Mouse (Mus musculus) heart, embryonic 14.5 days (tissue): ENCODE measurements around the gene Gm14435. TPM values are rescaled to one million over a fixed set of nuclear protein-coding genes. Genes with fewer than 3 reads are reported as not detected.
"Not testable (repeated sequence)": the region's sequence is repeated elsewhere in the genome, so short reads cannot be mapped to it uniquely, and the experiment has no call there.

Experiments used
- ATAC-seq: fragments of 200-750 bp; cut with Nextera tagmentation; 2 replicates; pipeline ENCODE4 v1.8.0; 2017; ENCODE audit warnings: low read depth, moderate TSS enrichment; ENCODE audit not compliant: insufficient number of reproducible peaks, insufficient read depth, low FRiP score
- H3K27ac ChIP-seq, 2 experiments: fragments of 200-500 bp in 1 of 2; fragments of 300-500 bp in 1 of 2; sonication (generic) in 1 of 2; replicated peaks in 1 of 2; 2 replicates each; pipeline ENCODE4 v1.5.1; 2012 to 2014; ENCODE audit warnings: low read depth in 2 of 2, low read length in 2 of 2, control low read depth in 1 of 2, mild to moderate bottlenecking in 1 of 2, mixed read lengths in 1 of 2; ENCODE audit not compliant: control insufficient read depth in 1 of 2, insufficient read depth in 1 of 2
- H3K27me3 ChIP-seq: fragments of 300-500 bp; sonication (generic); 2 replicates; pipeline ENCODE4 v1.6.1; 2014; ENCODE audit warnings: mild to moderate bottlenecking, low read length, control low read depth; ENCODE audit not compliant: control insufficient read depth, insufficient read depth
- H3K36me3 ChIP-seq: fragments of 300-500 bp; sonication (generic); 2 replicates; pipeline ENCODE4 v1.6.1; 2014; ENCODE audit warnings: mild to moderate bottlenecking, control low read depth, low read length, mixed read lengths; ENCODE audit not compliant: control insufficient read depth, insufficient read depth
- H3K4me1 ChIP-seq, 2 experiments: fragments of 200-500 bp in 1 of 2; fragments of 300-500 bp in 1 of 2; sonication (generic) in 1 of 2; 2 replicates each; pipeline ENCODE4 v1.6.1; 2012 to 2014; ENCODE audit warnings: low read length in 2 of 2, control low read depth in 1 of 2, mixed read lengths in 1 of 2; ENCODE audit not compliant: control insufficient read depth in 2 of 2, insufficient read depth in 2 of 2
- H3K4me2 ChIP-seq: fragments of 300-500 bp; sonication (generic); 2 replicates; pipeline ENCODE4 v1.6.1; 2014; ENCODE audit warnings: mild to moderate bottlenecking, low read length
- H3K4me3 ChIP-seq, 2 experiments: fragments of 200-500 bp in 1 of 2; fragments of 300-500 bp in 1 of 2; sonication (generic) in 1 of 2; 2 replicates each; pipeline ENCODE4 v1.5.1; 2012 to 2014; ENCODE audit warnings: low read length in 2 of 2, mild to moderate bottlenecking in 2 of 2, control low read depth in 1 of 2, low read depth in 1 of 2, moderate library complexity in 1 of 2; ENCODE audit not compliant: control insufficient read depth in 1 of 2, insufficient read depth in 1 of 2
- H3K9ac ChIP-seq: fragments of 300-500 bp; sonication (generic); 2 replicates; pipeline ENCODE4 v1.6.1; 2014; ENCODE audit warnings: mild to moderate bottlenecking, low read length
- H3K9me3 ChIP-seq: fragments of 300-500 bp; sonication (generic); 2 replicates; pipeline ENCODE4 v1.6.1; 2016; ENCODE audit warnings: low read length, control low read depth; ENCODE audit not compliant: control insufficient read depth
- WGBS: fragments of 180-500 bp; shearing (Covaris S2); extraction: QIAGEN DNeasy Blood & Tissue Kit; methylation state at CpG from one replicate; pipeline ENCODE4 v1.1.7; 2014; 5-methylcytosine and 5-hydroxymethylcytosine counted together
- polyA plus RNA-seq: library from polyadenylated mRNA; unstranded; fragments of >200 nt; fragmentation: Nextera tagmentation; extraction: Ambion mirVana; gene quantifications from 2 replicates; pipeline ENCODE4 v1.2.1, GENCODE M21; 2014

Gene Gm14435
- polyA plus RNA-seq = 17.1 and 17.6 TPM in 2 replicates

GRCm38 (mm10) chr2:176423294-176423693, at the start of gene Gm14435:
Gm14435 (plus strand) TSS chr2:176423594.
- not testable (repeated sequence) for H3K4me2 ChIP-seq, H3K9ac ChIP-seq, H3K4me3 ChIP-seq, H3K27me3 ChIP-seq, ATAC-seq, H3K9me3 ChIP-seq, H3K4me1 ChIP-seq, H3K27ac ChIP-seq, H3K36me3 ChIP-seq
- no CpG with 5 or more reads among the region's 6 CpGs for WGBS

Other genes starting within 250 kb of the Gm14435 start
- gene 2210418O10Rik, start 197.0 kb upstream of the Gm14435 start, polyA plus RNA-seq = 6.3 and 7.3 TPM in 2 replicates
- not detected in 2 replicates for gene Gm11009, start 104.1 kb upstream of the Gm14435 start, polyA plus RNA-seq
- 3.0 TPM in 1 of 2 replicates, not detected in the other for gene Gm14434, start 63.2 kb downstream of the Gm14435 start, polyA plus RNA-seq
- gene Zfp967, start 97.5 kb downstream of the Gm14435 start, polyA plus RNA-seq = not detected in 2 replicates
- 13.5 and 19.5 TPM in 2 replicates for gene Gm14308, start 212.8 kb downstream of the Gm14435 start, polyA plus RNA-seq
- 10.4 and 12.7 TPM in 2 replicates for gene Zfp973, start 246.9 kb downstream of the Gm14435 start, polyA plus RNA-seq